Mouse (Mus musculus): ENCODE measurements around the gene Gm10295. TPM values are rescaled to one million over a fixed set of nuclear protein-coding genes. Genes with fewer than 3 reads are reported as not detected.

The Gm10295 gene
- polyA plus RNA-seq, 1 experiment from 2014 or later, result not detected

GRCm38 (mm10) chr7:71384921-71385320 is 33.6 kb upstream of the Gm10295 start:
- no peak overlapping the region for H3K4me2 ChIP-seq (replicated peaks; ENCODE audit: low read depth, low read length)
- peak overlapping the region; percentile 29; the same call in 1 of the 2 replicates for H3K9ac ChIP-seq (replicated peaks; ENCODE audit: low read length)
- no peak for ATAC-seq (ENCODE audit: low FRiP score, low TSS enrichment)
- 23% methylated on average over 7 of the region's 7 CpGs for WGBS
- peaks cover 60% of the 10 kb centered on the region for H3K4me1 ChIP-seq (ENCODE audit: insufficient read depth, low read length)
- H3K4me3 ChIP-seq (ENCODE audit: low read length), result no peak overlapping the region
- H3K9me3 ChIP-seq (ENCODE audit: low read length), result no peaks in the 10 kb centered on the region
- no peaks in the 10 kb centered on the region for H3K27me3 ChIP-seq (ENCODE audit: insufficient read depth, low read length)
- H3K27ac ChIP-seq (ENCODE audit: low read length), result peak overlapping the region; percentile 97
- H3K36me3 ChIP-seq (ENCODE audit: insufficient read depth, low read length), result no peaks in the 10 kb centered on the region

- Histone ChIP-seq H3K4me1 (ENCODE audit: insufficient read depth, low read length) (peaks cover 68% of the 10 kb centered on the region), H3K9ac (replicated peaks; ENCODE audit: low read length) (peak overlapping the region; percentile 60), H3K4me2 (replicated peaks; ENCODE audit: low read depth, low read length) (peak overlapping the region; percentile 36), H3K9me3 (ENCODE audit: low read length) (no peaks in the 10 kb centered on the region), H3K27ac (ENCODE audit: low read length) (peak overlapping the region; percentile 97), H3K4me3 (ENCODE audit: low read length) (peak overlapping the region; percentile 5; the same call in 1 of the 2 replicates), H3K27me3 (ENCODE audit: insufficient read depth, low read length) (no peaks in the 10 kb centered on the region), H3K36me3 (ENCODE audit: insufficient read depth, low read length) (no peaks in the 10 kb centered on the region)
- peak; percentile 33; the same call in 1 of the 2 replicates for ATAC-seq (ENCODE audit: low FRiP score, low TSS enrichment)
- WGBS, result 17% methylated on average over 20 of the region's 20 CpGs
Measured at GRCm38 (mm10) chr7:71383341-71384130, 32.3 kb upstream of the Gm10295 start.

DNA sequence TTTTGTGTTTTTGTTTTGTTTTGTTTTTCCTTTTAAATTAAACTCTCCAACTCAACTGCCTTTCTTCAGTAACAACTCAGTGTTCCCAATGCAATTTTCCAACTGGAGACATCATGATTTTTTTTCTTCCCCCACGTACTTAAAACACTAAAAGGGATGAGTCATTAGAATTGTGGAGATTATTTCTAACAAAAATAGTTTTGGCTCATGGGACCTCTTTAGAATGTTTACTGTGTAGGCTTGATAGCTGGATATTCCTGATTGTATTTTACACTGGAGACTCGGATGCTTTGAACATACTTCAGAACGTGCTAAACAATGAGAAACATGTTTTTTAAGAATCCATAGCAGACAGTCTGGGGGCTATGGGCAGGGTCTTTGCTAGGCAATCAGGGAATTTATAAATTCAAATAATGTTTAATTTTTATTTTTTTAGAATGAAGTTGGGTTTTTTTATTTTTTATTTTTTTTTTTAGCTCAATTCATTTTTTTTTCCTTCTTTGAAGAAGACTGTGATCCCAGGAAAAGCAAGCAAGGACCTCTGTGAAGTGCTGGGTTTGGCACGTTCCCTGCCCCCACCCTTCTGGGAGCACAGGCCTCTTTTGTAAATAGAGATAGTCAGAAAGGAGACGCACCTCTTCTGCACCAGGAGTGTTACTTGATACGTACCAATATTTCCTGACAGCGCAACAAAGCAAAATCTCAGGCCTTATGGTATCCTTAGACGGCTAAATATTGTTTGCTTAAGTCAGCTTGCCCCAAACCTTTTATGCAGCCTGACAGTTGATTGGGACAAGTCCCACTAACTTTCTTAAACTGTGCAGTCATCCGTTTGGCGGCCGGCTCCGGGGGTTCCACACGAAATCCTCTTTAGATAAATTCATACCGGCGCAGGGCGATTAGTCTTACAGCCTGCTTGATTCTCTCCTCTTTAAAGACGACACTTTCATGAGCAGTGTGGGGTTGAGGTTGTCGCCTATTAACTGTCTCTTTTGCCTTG is 28.8 kb upstream of the Gm10295 start:
- Histone ChIP-seq H3K36me3 (ENCODE audit: insufficient read depth, low read length) (no peaks in the 10 kb centered on the region), H3K4me3 (ENCODE audit: low read length) (0 out of 2 replicates have a peak overlapping the region, but pooled peaks have one; percentile 11), H3K4me1 (ENCODE audit: insufficient read depth, low read length) (peaks cover 58% of the 10 kb centered on the region), H3K9me3 (ENCODE audit: low read length) (no peaks in the 10 kb centered on the region), H3K27me3 (ENCODE audit: insufficient read depth, low read length) (no peaks in the 10 kb centered on the region), H3K4me2 (replicated peaks; ENCODE audit: low read depth, low read length) (peak overlapping the region; percentile 30), H3K27ac (ENCODE audit: low read length) (peak overlapping the region; percentile 97), H3K9ac (replicated peaks; ENCODE audit: low read length) (peak overlapping the region; percentile 58)
- ATAC-seq (ENCODE audit: low FRiP score, low TSS enrichment), result peak; percentile 35; the same call in 1 of the 2 replicates
- 18% methylated on average over 18 of the region's 18 CpGs for WGBS

DNA sequence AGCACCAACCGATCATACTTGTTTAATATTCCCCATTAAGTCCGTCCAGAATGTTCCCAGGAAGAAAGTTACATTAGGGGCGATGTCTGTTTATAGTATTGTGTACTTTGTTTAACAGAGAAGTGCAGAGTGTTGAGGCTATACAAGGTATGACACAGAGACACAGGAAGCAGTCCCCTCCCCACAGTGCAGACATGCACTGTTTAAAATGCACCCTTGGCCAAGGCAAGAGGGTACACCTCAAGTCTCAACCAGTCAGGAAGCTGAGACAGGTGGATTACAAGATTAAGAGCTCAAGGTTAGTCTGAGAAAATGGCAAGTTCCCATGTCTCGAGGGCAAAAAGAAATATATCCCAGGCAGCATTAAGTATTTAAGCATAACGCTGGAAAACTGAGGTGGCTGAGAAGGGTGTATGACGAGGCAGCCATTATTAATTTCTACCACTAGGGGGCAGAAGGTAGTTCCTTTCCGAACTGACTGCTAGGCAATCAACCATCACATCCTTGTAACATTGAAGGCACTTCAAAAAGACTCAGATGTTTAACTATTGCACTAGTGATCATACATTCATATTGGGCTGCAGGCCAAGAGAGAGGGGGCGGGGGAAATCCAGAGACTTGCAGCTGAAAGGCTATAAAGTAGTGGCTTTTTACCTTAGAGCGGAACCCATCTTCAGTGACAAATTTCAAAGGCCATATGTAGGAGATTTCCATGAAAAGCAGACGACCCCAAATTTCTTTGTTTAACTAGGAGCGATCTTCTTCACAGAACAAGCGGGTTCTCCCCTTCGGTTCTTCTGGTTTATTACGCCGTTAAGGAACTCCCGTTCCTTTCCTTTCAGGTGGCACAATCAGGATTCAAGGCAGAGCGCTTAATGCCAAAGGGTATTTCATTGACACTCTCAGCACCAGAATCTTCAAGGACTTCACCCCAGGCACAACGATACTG is 27.8 kb upstream of the Gm10295 start:
- H3K4me1 ChIP-seq (ENCODE audit: insufficient read depth, low read length), result peaks cover 54% of the 10 kb centered on the region
- H3K36me3 ChIP-seq (ENCODE audit: insufficient read depth, low read length), result no peaks in the 10 kb centered on the region
- H3K9me3 ChIP-seq (ENCODE audit: low read length), result no peaks in the 10 kb centered on the region
- peak overlapping the region; percentile 20; the same call in 1 of the 2 replicates for H3K4me2 ChIP-seq (replicated peaks; ENCODE audit: low read depth, low read length)
- no peaks in the 10 kb centered on the region for H3K27me3 ChIP-seq (ENCODE audit: insufficient read depth, low read length)
- ATAC-seq (ENCODE audit: low FRiP score, low TSS enrichment), result peak; percentile 66
- H3K4me3 ChIP-seq (ENCODE audit: low read length), result no peak overlapping the region
- WGBS, result 42% methylated on average over 18 of the region's 18 CpGs
- peak overlapping the region; percentile 18; the same call in 1 of the 2 replicates for H3K9ac ChIP-seq (replicated peaks; ENCODE audit: low read length)
- peak overlapping the region; percentile 97 for H3K27ac ChIP-seq (ENCODE audit: low read length)

DNA sequence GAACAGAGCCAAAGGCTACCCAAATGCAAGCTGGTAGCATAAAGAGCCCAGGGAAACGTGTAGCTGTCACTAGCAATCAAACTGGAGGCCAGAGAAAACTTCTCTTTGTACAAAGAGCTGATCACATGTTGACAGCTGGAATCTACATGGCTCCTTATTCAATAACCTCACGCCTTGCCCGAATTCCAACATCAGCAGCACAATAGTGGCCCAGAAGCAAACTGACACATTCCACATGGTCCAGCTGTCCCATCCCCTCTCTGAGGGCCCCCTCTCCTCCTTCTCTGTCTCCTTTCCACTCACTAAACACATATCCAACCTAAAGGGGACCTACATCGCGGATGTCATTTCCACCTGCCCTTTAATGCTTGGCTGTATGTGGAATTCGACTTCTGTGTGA is 26.7 kb upstream of the Gm10295 start:
- WGBS, result 68% methylated on average over 6 of the region's 6 CpGs
- Histone ChIP-seq H3K4me1 (ENCODE audit: insufficient read depth, low read length) (peaks cover 47% of the 10 kb centered on the region), H3K4me2 (replicated peaks; ENCODE audit: low read depth, low read length) (no peak overlapping the region), H3K27me3 (ENCODE audit: insufficient read depth, low read length) (no peaks in the 10 kb centered on the region), H3K9ac (replicated peaks; ENCODE audit: low read length) (no peak overlapping the region), H3K36me3 (ENCODE audit: insufficient read depth, low read length) (no peaks in the 10 kb centered on the region), H3K4me3 (ENCODE audit: low read length) (no peak overlapping the region), H3K9me3 (ENCODE audit: low read length) (no peaks in the 10 kb centered on the region), H3K27ac (ENCODE audit: low read length) (peak overlapping the region; percentile 97; the same call in 1 of the 2 replicates)
- ATAC-seq (ENCODE audit: low FRiP score, low TSS enrichment), result no peak

DNA sequence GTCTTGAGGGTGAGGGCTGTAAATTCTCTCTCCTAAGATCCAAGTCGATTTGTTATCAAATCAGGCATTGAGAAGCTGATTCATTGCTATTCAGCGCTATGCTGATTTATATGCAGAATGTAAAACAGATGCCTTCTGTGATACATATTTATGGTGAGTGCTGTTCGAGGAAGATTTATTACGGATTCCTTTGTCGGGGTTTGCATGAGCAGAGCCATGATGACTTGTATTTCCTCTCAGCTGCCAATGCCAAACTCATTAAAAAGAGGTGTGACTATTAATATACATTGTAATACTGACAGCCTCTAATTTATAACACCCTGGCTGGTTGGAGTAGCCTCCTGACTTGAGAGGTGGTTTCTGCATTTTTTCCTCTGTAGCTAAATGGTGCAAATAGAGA is 22.8 kb upstream of the Gm10295 start:
- Histone ChIP-seq H3K27me3 (ENCODE audit: insufficient read depth, low read length) (no peaks in the 10 kb centered on the region), H3K36me3 (ENCODE audit: insufficient read depth, low read length) (no peaks in the 10 kb centered on the region), H3K27ac (ENCODE audit: low read length) (peak overlapping the region; percentile 65; the same call in 1 of the 2 replicates), H3K4me2 (replicated peaks; ENCODE audit: low read depth, low read length) (no peak overlapping the region), H3K9ac (replicated peaks; ENCODE audit: low read length) (no peak overlapping the region), H3K4me3 (ENCODE audit: low read length) (no peak overlapping the region), H3K4me1 (ENCODE audit: insufficient read depth, low read length) (peaks cover 17% of the 10 kb centered on the region), H3K9me3 (ENCODE audit: low read length) (no peaks in the 10 kb centered on the region)
- ATAC-seq (ENCODE audit: low FRiP score, low TSS enrichment), result peak; percentile 53
- WGBS, result 40% methylated on average over 5 of the region's 5 CpGs

DNA sequence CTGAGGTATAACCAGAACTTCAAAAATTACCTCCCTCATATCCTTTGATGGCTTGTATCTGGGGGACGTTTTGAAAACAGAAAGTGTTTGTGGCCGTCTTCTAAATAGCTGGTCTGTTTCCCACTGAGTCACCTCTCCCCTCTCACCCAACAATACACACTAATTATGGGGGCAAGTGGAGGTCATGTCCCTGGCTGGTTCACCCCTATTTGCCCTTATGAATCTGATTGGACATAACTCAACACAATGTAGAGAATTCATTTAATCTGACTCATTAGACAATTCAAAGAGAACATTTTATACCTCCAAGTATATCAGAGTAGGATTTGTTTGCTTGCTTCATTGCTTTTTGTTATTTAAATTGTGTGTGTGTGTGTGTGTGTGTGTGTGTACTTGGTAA is 20.6 kb upstream of the Gm10295 start:
- no peak overlapping the region for H3K9ac ChIP-seq (replicated peaks; ENCODE audit: low read length)
- H3K4me1 ChIP-seq (ENCODE audit: insufficient read depth, low read length), result peaks cover 17% of the 10 kb centered on the region
- H3K27ac ChIP-seq (ENCODE audit: low read length), result peak overlapping the region; percentile 68; the same call in 1 of the 2 replicates
- no peaks in the 10 kb centered on the region for H3K36me3 ChIP-seq (ENCODE audit: insufficient read depth, low read length)
- ATAC-seq (ENCODE audit: low FRiP score, low TSS enrichment), result no peak
- H3K27me3 ChIP-seq (ENCODE audit: insufficient read depth, low read length), result no peaks in the 10 kb centered on the region
- H3K4me3 ChIP-seq (ENCODE audit: low read length), result no peak overlapping the region
- 39% methylated on average over 2 of the region's 2 CpGs for WGBS
- H3K4me2 ChIP-seq (replicated peaks; ENCODE audit: low read depth, low read length), result no peak overlapping the region
- H3K9me3 ChIP-seq (ENCODE audit: low read length), result no peaks in the 10 kb centered on the region

- no peak; the same call in 1 of the 2 replicates for ATAC-seq (ENCODE audit: low FRiP score, low TSS enrichment)
- Histone ChIP-seq H3K27me3 (ENCODE audit: insufficient read depth, low read length) (no peaks in the 10 kb centered on the region), H3K27ac (ENCODE audit: low read length) (peak overlapping the region; percentile 82), H3K9ac (replicated peaks; ENCODE audit: low read length) (0 out of 2 replicates have a peak overlapping the region, but pooled peaks have one; percentile 28), H3K36me3 (ENCODE audit: insufficient read depth, low read length) (no peaks in the 10 kb centered on the region), H3K9me3 (ENCODE audit: low read length) (no peaks in the 10 kb centered on the region), H3K4me2 (replicated peaks; ENCODE audit: low read depth, low read length) (no peak overlapping the region), H3K4me1 (ENCODE audit: insufficient read depth, low read length) (peaks cover 17% of the 10 kb centered on the region), H3K4me3 (ENCODE audit: low read length) (no peak overlapping the region)
- WGBS, result 32% methylated on average over 2 of the region's 2 CpGs
Measured at GRCm38 (mm10) chr7:71370746-71371145, 19.5 kb upstream of the Gm10295 start.

DNA sequence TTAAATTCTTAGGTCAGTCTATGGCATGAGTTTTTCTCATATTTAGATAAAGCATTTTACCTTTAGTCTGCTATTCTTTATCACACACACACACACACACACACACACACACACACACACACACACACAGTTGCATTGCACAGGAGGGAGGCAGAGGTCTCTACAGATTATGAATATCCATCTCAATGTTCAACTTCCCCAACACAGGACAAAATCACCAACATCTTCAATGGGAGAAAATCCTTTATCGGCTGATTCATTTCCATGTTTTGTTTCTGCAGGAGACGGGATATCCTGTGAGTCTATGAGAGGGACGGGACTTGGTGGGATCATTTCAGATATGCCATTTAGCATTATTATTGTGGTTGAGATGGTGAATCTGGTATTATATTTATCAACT is 18.8 kb upstream of the Gm10295 start:
- H3K36me3 ChIP-seq (ENCODE audit: insufficient read depth, low read length), result no peaks in the 10 kb centered on the region
- H3K27me3 ChIP-seq (ENCODE audit: insufficient read depth, low read length), result no peaks in the 10 kb centered on the region
- H3K4me2 ChIP-seq (replicated peaks; ENCODE audit: low read depth, low read length), result no peak overlapping the region
- H3K4me1 ChIP-seq (ENCODE audit: insufficient read depth, low read length), result peaks cover 17% of the 10 kb centered on the region
- H3K4me3 ChIP-seq (ENCODE audit: low read length), result no peak overlapping the region
- H3K9ac ChIP-seq (replicated peaks; ENCODE audit: low read length), result no peak overlapping the region
- no peak for ATAC-seq (ENCODE audit: low FRiP score, low TSS enrichment)
- H3K9me3 ChIP-seq (ENCODE audit: low read length), result no peaks in the 10 kb centered on the region
- H3K27ac ChIP-seq (ENCODE audit: low read length), result no peak overlapping the region
- 67% methylated on average over 3 of the region's 3 CpGs for WGBS
